In genomic region chr6:101311446-101311845, GRCm38 (mm10) we compare ENCODE assay signal across 17 mouse cellular contexts.
"Had no signal": no experiment of that assay in that cellular context is flagged by ENCODE, and none has a peak within 500 bp of the region (broad histone marks: within the 10 kb centered on the region; RNA-seq: fewer than 3 reads in every experiment).

No protein-coding gene starts in this region.

- H3K9ac ChIP-seq: lung, embryonic 15.5 days; midbrain, embryonic 13.5 days; midbrain, embryonic 15.5 days; neural tube, embryonic 12.5 days had no signal

- ATAC-seq: lung, postnatal 0 days; midbrain, embryonic 13.5 days; midbrain, embryonic 15.5 days had no signal

- H3K9me3 ChIP-seq: lung, embryonic 15.5 days; midbrain, embryonic 13.5 days; midbrain, embryonic 15.5 days; neural tube, embryonic 12.5 days had no signal

- H3K4me2 ChIP-seq: lung, embryonic 15.5 days; midbrain, embryonic 11.5 days; midbrain, embryonic 13.5 days; midbrain, embryonic 15.5 days; neural tube, embryonic 12.5 days had no signal

- H3K4me1 ChIP-seq: megakaryocyte, embryonic 14.5 days had no signal

- DNase-seq: lung, adult 2 months; lung, postnatal 14 days; lung, postnatal 36 days; right cerebral cortex, postnatal 25 days; right cerebral cortex, postnatal 4 days; spleen, adult 18-20 months; thymus, adult 18-20 months; thymus, postnatal 14 days; thymus, postnatal 36 days had no signal

- H3K36me3 ChIP-seq: lung, embryonic 15.5 days; midbrain, embryonic 13.5 days; midbrain, embryonic 15.5 days; neural tube, embryonic 12.5 days had no signal

- H3K27me3 ChIP-seq: lung, embryonic 15.5 days; megakaryocyte, embryonic 14.5 days; midbrain, embryonic 13.5 days; midbrain, embryonic 15.5 days had no signal

- H3K4me3 ChIP-seq: lung, embryonic 15.5 days; megakaryocyte, embryonic 14.5 days; midbrain, embryonic 13.5 days; midbrain, embryonic 15.5 days; neural tube, embryonic 12.5 days had no signal

- H3K27ac ChIP-seq: lung, embryonic 15.5 days; macrophage; midbrain, embryonic 13.5 days; midbrain, embryonic 15.5 days; neural tube, embryonic 12.5 days had no signal
